11 mouse cellular contexts compared by ENCODE assay signal in genomic region chr13:56588454-56589117, GRCm38 (mm10). TPM values are rescaled to one million over a fixed set of nuclear protein-coding genes. Genes with fewer than 3 reads are reported as not detected.
DNase-seq lines count a peak whose midpoint lies in the region; ATAC-seq lines count a peak whose summit lies in the region.
"Had no signal": no experiment of that assay in that cellular context is flagged by ENCODE, and none has a peak within 500 bp of the region (broad histone marks: within the 10 kb centered on the region; RNA-seq: fewer than 3 reads in every experiment).

No protein-coding gene starts in this region.

- ATAC-seq in lung, embryonic 15.5 days (ENCODE audit: borderline replicate concordance, extremely low read depth, low FRiP score, low TSS enrichment) = peak; percentile 43
- ATAC-seq in granulocyte monocyte progenitor cell, adult 5-6 weeks (replicated peaks; ENCODE audit: poor library complexity, severe bottlenecking) = no peak

- H3K36me3 ChIP-seq in lung, embryonic 15.5 days = no peaks in the 10 kb centered on the region
- H3K36me3 ChIP-seq: limb, embryonic 12.5 days had no signal

- no peak overlapping the region for H3K4me3 ChIP-seq in lung, embryonic 15.5 days
- H3K4me3 ChIP-seq: limb, embryonic 12.5 days had no signal

- no peak overlapping the region for H3K9ac ChIP-seq in lung, embryonic 15.5 days
- H3K9ac ChIP-seq: limb, embryonic 12.5 days had no signal

- H3K27me3 ChIP-seq in lung, embryonic 15.5 days = no peaks in the 10 kb centered on the region
- H3K27me3 ChIP-seq: limb, embryonic 12.5 days had no signal

- 35% methylated on average over 14 of the region's 14 CpGs for WGBS in lung, embryonic 15.5 days

- DNase-seq in urinary bladder, postnatal 36 days (ENCODE audit: low spot score in 2 of 2) = peak; percentile 43 to 64
- DNase-seq in urinary bladder, postnatal 10 days (ENCODE audit: low spot score) = no peak
- DNase-seq in gastrocnemius, postnatal 10 days = peak; percentile 37
- DNase-seq in embryo, embryonic 10.5 days (ENCODE audit: low spot score) = no peak
- DNase-seq in spleen, adult 18-20 months = no peak
- DNase-seq: kidney, adult 9 months; right cerebral cortex, postnatal 14 days had no signal

- no peak overlapping the region for H3K4me2 ChIP-seq in lung, embryonic 15.5 days
- H3K4me2 ChIP-seq: limb, embryonic 12.5 days had no signal

- H3K27ac ChIP-seq in lung, embryonic 15.5 days = peak overlapping the region; percentile 84
- H3K27ac ChIP-seq: limb, embryonic 12.5 days had no signal

- peaks cover 64% of the 10 kb centered on the region for H3K4me1 ChIP-seq in lung, embryonic 15.5 days

- no peaks in the 10 kb centered on the region for H3K9me3 ChIP-seq in lung, embryonic 15.5 days
- H3K9me3 ChIP-seq: limb, embryonic 12.5 days had no signal

RNA-seq across cellular contexts. Expression of gene Tgfbi, which starts 20.7 kb away (rescaled TPM):
- 10 to 100 TPM; 61.2 to 76.3 TPM for total RNA-seq in gastrocnemius, postnatal 10 days (2021)
- polyA plus RNA-seq in lung, embryonic 15.5 days (2015; fragmentation: Nextera tagmentation; extraction: Ambion mirVana) = 189 TPM in 2 replicates
- total RNA-seq in granulocyte monocyte progenitor cell, adult 5-6 weeks (2014; fragmentation: Nextera tagmentation) = 10.1 and 15.3 TPM in 2 replicates
- total RNA-seq in granulocyte monocyte progenitor cell, adult 5-6 weeks (2017) = 15.6 and 21.7 TPM in 2 replicates

RNA-seq across cellular contexts. Expression of gene Lect2, which starts 40.3 kb away (rescaled TPM):
- total RNA-seq in gastrocnemius, postnatal 10 days (2021) = not detected
- polyA plus RNA-seq in lung, embryonic 15.5 days (2015; fragmentation: Nextera tagmentation; extraction: Ambion mirVana) = 0.53 TPM in 1 of 2 replicates, not detected in the other
- not detected in 2 replicates for total RNA-seq in granulocyte monocyte progenitor cell, adult 5-6 weeks (2014; fragmentation: Nextera tagmentation)
- total RNA-seq in granulocyte monocyte progenitor cell, adult 5-6 weeks (2017) = not detected in 2 replicates
- total RNA-seq: common myeloid progenitor, adult 5-6 weeks had no signal
- polyA plus RNA-seq: limb, embryonic 12.5 days had no signal

Comparison
In these comparisons a context has a peak if more than half of its experiments do, and no peak if none do; other contexts are left out.
1. DNase-seq: peak in urinary bladder, postnatal 36 days (2 of 2) and gastrocnemius, postnatal 10 days (single experiment); none in urinary bladder, postnatal 10 days (single experiment), embryo, embryonic 10.5 days (single experiment) and spleen, adult 18-20 months (0 of 2).